Mouse (Mus musculus): Measurements from ENCODE around the gene Nox1.

- TF ChIP-seq CTCF (IDR thresholded peaks at IDR 0.05) (no peak; the same call in 1 of the 2 replicates), EP300 (IDR thresholded peaks at IDR 0.05) (no peak)
Measured at GRCm38 (mm10) chrX:134059764-134060163, 162.0 kb downstream of the Nox1 start.

Measured in lung, postnatal 0 days (tissue).